Mouse (Mus musculus): ENCODE data around the gene Hcn2. TPM values are rescaled to one million over a fixed set of nuclear protein-coding genes. Genes with fewer than 3 reads are reported as not detected.

Hcn2 gene
- total and polyA plus RNA-seq, 2 experiments, result 0.09 to 0.45 TPM

- Histone ChIP-seq H3K4me3 (ENCODE audit: insufficient read depth, low read depth, low read length) (no peak overlapping the region), H3K9ac (ENCODE audit: low read depth, low read length) (no peak overlapping the region), H3K27me3 (ENCODE audit: control insufficient read depth, insufficient read depth, low read length) (no peaks in the 10 kb centered on the region), H3K4me1 (ENCODE audit: control insufficient read depth, insufficient read depth, low read length) (no peaks in the 10 kb centered on the region; the same call in 1 of the 2 replicates), H3K27ac (replicated peaks; ENCODE audit: insufficient read depth, low read depth, low read length) (no peak overlapping the region), H3K36me3 (ENCODE audit: control insufficient read depth, insufficient read depth, low read length) (no peaks in the 10 kb centered on the region), H3K79me2 (ENCODE audit: control insufficient read depth, insufficient read depth, low read length) (no peaks in the 10 kb centered on the region)
- WGBS, result 58% methylated on average over 7 of the region's 7 CpGs
- DNase-seq (ENCODE audit: extremely low read depth, low read depth, low spot score), result no peak
- TF ChIP-seq POLR2A (IDR thresholded peaks at IDR 0.05; ENCODE audit: extremely low read depth, insufficient read depth, low read length), result no peak
- peak; percentile 29; the same call in 1 of the 2 replicates for TF ChIP-seq CTCF (IDR thresholded peaks at IDR 0.05; ENCODE audit: low read depth, low read length)
Observed at GRCm38 (mm10) chr10:79783050-79783449, 66.6 kb downstream of the Hcn2 start.

- 56% methylated on average over 27 of the region's 27 CpGs for WGBS
- no peaks in the 10 kb centered on the region; the same call in 1 of the 2 replicates for H3K4me1 ChIP-seq (ENCODE audit: control insufficient read depth, insufficient read depth, low read length)
- peak; percentile 47; the same call in 1 of the 2 replicates for TF ChIP-seq CTCF (IDR thresholded peaks at IDR 0.05; ENCODE audit: low read depth, low read length)
- TF ChIP-seq POLR2A (IDR thresholded peaks at IDR 0.05; ENCODE audit: extremely low read depth, insufficient read depth, low read length), result no peak
- no peak overlapping the region for H3K4me3 ChIP-seq (ENCODE audit: insufficient read depth, low read depth, low read length)
- no peak for DNase-seq (ENCODE audit: extremely low read depth, low read depth, low spot score)
- no peak overlapping the region for H3K9ac ChIP-seq (ENCODE audit: low read depth, low read length)
- H3K79me2 ChIP-seq (ENCODE audit: control insufficient read depth, insufficient read depth, low read length), result no peaks in the 10 kb centered on the region
- H3K27me3 ChIP-seq (ENCODE audit: control insufficient read depth, insufficient read depth, low read length), result no peaks in the 10 kb centered on the region
- no peaks in the 10 kb centered on the region for H3K36me3 ChIP-seq (ENCODE audit: control insufficient read depth, insufficient read depth, low read length)
- H3K27ac ChIP-seq (replicated peaks; ENCODE audit: insufficient read depth, low read depth, low read length), result no peak overlapping the region
Observed at GRCm38 (mm10) chr10:79783920-79784800, 67.7 kb downstream of the Hcn2 start.

Other genes with a start within 250 kb of the Hcn2 start
- not detected in 2 replicates for gene Vmn2r83, start 247.9 kb upstream of the Hcn2 start, total RNA-seq (2014; rRNA removed)
- not detected in 2 replicates for gene Vmn2r83, start 247.9 kb upstream of the Hcn2 start, polyA plus RNA-seq (2012; rRNA removed)
- 16.2 and 32.2 TPM in 2 replicates for gene Plpp2, start 182.8 kb upstream of the Hcn2 start, total RNA-seq (2014; rRNA removed)
- gene Plpp2, start 182.8 kb upstream of the Hcn2 start, polyA plus RNA-seq (2012; rRNA removed), result 29.9 and 33.7 TPM in 2 replicates
- 5.9 and 8.2 TPM in 2 replicates for gene Mier2, start 161.4 kb upstream of the Hcn2 start, total RNA-seq (2014; rRNA removed)
- gene Mier2, start 161.4 kb upstream of the Hcn2 start, polyA plus RNA-seq (2012; rRNA removed), result 22.2 and 35.3 TPM in 2 replicates
- not detected in 2 replicates for gene Theg, start 129.3 kb upstream of the Hcn2 start, total RNA-seq (2014; rRNA removed)
- gene Theg, start 129.3 kb upstream of the Hcn2 start, polyA plus RNA-seq (2012; rRNA removed), result not detected in 2 replicates
- not detected in 2 replicates for gene C2cd4c, start 102.6 kb upstream of the Hcn2 start, total RNA-seq (2014; rRNA removed)
- 0.06 and 0.10 TPM in 2 replicates for gene C2cd4c, start 102.6 kb upstream of the Hcn2 start, polyA plus RNA-seq (2012; rRNA removed)
- 0.07 and 0.09 TPM in 2 replicates for gene Shc2, start 78.7 kb upstream of the Hcn2 start, total RNA-seq (2014; rRNA removed)
- 0.07 and 0.10 TPM in 2 replicates for gene Shc2, start 78.7 kb upstream of the Hcn2 start, polyA plus RNA-seq (2012; rRNA removed)
- gene Odf3l2, start 70.9 kb upstream of the Hcn2 start, total RNA-seq (2014; rRNA removed), result not detected in 2 replicates
- not detected in 2 replicates for gene Odf3l2, start 70.9 kb upstream of the Hcn2 start, polyA plus RNA-seq (2012; rRNA removed)
- gene Madcam1, start 52.1 kb upstream of the Hcn2 start, total RNA-seq (2014; rRNA removed), result 0.60 TPM in 1 of 2 replicates, not detected in the other
- gene Madcam1, start 52.1 kb upstream of the Hcn2 start, polyA plus RNA-seq (2012; rRNA removed), result not detected in 2 replicates
- gene Tpgs1, start 47.3 kb upstream of the Hcn2 start, total RNA-seq (2014; rRNA removed), result 18.2 and 24.4 TPM in 2 replicates
- 48.5 and 58.9 TPM in 2 replicates for gene Tpgs1, start 47.3 kb upstream of the Hcn2 start, polyA plus RNA-seq (2012; rRNA removed)
- 82.1 and 91.1 TPM in 2 replicates for gene Cdc34, start 34.4 kb upstream of the Hcn2 start, total RNA-seq (2014; rRNA removed)
- gene Cdc34, start 34.4 kb upstream of the Hcn2 start, polyA plus RNA-seq (2012; rRNA removed), result 215 and 222 TPM in 2 replicates
- gene Gzmm, start 27.6 kb upstream of the Hcn2 start, total RNA-seq (2014; rRNA removed), result 0.09 and 0.34 TPM in 2 replicates
- 0.09 and 0.37 TPM in 2 replicates for gene Gzmm, start 27.6 kb upstream of the Hcn2 start, polyA plus RNA-seq (2012; rRNA removed)
- 652 and 839 TPM in 2 replicates for gene Bsg, start 12.1 kb upstream of the Hcn2 start, total RNA-seq (2014; rRNA removed)
- 523 and 643 TPM in 2 replicates for gene Bsg, start 12.1 kb upstream of the Hcn2 start, polyA plus RNA-seq (2012; rRNA removed)
- gene Polrmt, start 29.9 kb downstream of the Hcn2 start, total RNA-seq (2014; rRNA removed), result 7.7 and 12.8 TPM in 2 replicates
- gene Polrmt, start 29.9 kb downstream of the Hcn2 start, polyA plus RNA-seq (2012; rRNA removed), result 32.7 and 42.4 TPM in 2 replicates
- gene Fgf22, start 38.4 kb downstream of the Hcn2 start, total RNA-seq (2014; rRNA removed), result not detected in 2 replicates
- gene Fgf22, start 38.4 kb downstream of the Hcn2 start, polyA plus RNA-seq (2012; rRNA removed), result not detected in 2 replicates
- gene Rnf126, start 50.3 kb downstream of the Hcn2 start, total RNA-seq (2014; rRNA removed), result 7.6 and 11.7 TPM in 2 replicates
- 65.1 and 70.6 TPM in 2 replicates for gene Rnf126, start 50.3 kb downstream of the Hcn2 start, polyA plus RNA-seq (2012; rRNA removed)
- 0.09 and 0.27 TPM in 2 replicates for gene Fstl3, start 60.6 kb downstream of the Hcn2 start, total RNA-seq (2014; rRNA removed)
- gene Fstl3, start 60.6 kb downstream of the Hcn2 start, polyA plus RNA-seq (2012; rRNA removed), result 0.18 and 0.60 TPM in 2 replicates
- not detected in 2 replicates for gene Prss57, start 74.3 kb downstream of the Hcn2 start, total RNA-seq (2014; rRNA removed)
- not detected in 2 replicates for gene Prss57, start 74.3 kb downstream of the Hcn2 start, polyA plus RNA-seq (2012; rRNA removed)
- 0.81 and 0.92 TPM in 2 replicates for gene Palm, start 76.9 kb downstream of the Hcn2 start, total RNA-seq (2014; rRNA removed)
- 1.9 and 3.0 TPM in 2 replicates for gene Palm, start 76.9 kb downstream of the Hcn2 start, polyA plus RNA-seq (2012; rRNA removed)
- gene Misp, start 104.4 kb downstream of the Hcn2 start, total RNA-seq (2014; rRNA removed), result 0.18 and 0.40 TPM in 2 replicates
- 0.16 and 0.51 TPM in 2 replicates for gene Misp, start 104.4 kb downstream of the Hcn2 start, polyA plus RNA-seq (2012; rRNA removed)
- 43.9 and 86.1 TPM in 2 replicates for gene Ptbp1, start 137.8 kb downstream of the Hcn2 start, total RNA-seq (2014; rRNA removed)
- 77.6 and 103 TPM in 2 replicates for gene Ptbp1, start 137.8 kb downstream of the Hcn2 start, polyA plus RNA-seq (2012; rRNA removed)
- 0.40 TPM in 1 of 2 replicates, not detected in the other for gene Prtn3, start 157.8 kb downstream of the Hcn2 start, total RNA-seq (2014; rRNA removed)
- 0.20 and 1.1 TPM in 2 replicates for gene Prtn3, start 157.8 kb downstream of the Hcn2 start, polyA plus RNA-seq (2012; rRNA removed)
- under 0.01 TPM in 1 of 2 replicates, not detected in the other for gene Plppr3, start 158.0 kb downstream of the Hcn2 start, total RNA-seq (2014; rRNA removed)
- 0.38 and 0.47 TPM in 2 replicates for gene Plppr3, start 158.0 kb downstream of the Hcn2 start, polyA plus RNA-seq (2012; rRNA removed)
- 0.20 TPM in 1 of 2 replicates, not detected in the other for gene Elane, start 169.6 kb downstream of the Hcn2 start, total RNA-seq (2014; rRNA removed)
- gene Elane, start 169.6 kb downstream of the Hcn2 start, polyA plus RNA-seq (2012; rRNA removed), result 0.12 and 0.15 TPM in 2 replicates
- 5.7 and 11.3 TPM in 2 replicates for gene Cfd, start 174.2 kb downstream of the Hcn2 start, total RNA-seq (2014; rRNA removed)
- gene Cfd, start 174.2 kb downstream of the Hcn2 start, polyA plus RNA-seq (2012; rRNA removed), result 0.37 and 0.98 TPM in 2 replicates
- 5.9 and 8.2 TPM in 2 replicates for gene Med16, start 192.3 kb downstream of the Hcn2 start, total RNA-seq (2014; rRNA removed)
- 29.9 and 30.6 TPM in 2 replicates for gene Med16, start 192.3 kb downstream of the Hcn2 start, polyA plus RNA-seq (2012; rRNA removed)
- not detected in 2 replicates for gene Gm26602, start 194.2 kb downstream of the Hcn2 start, total RNA-seq (2014; rRNA removed)
- not detected in 2 replicates for gene Gm26602, start 194.2 kb downstream of the Hcn2 start, polyA plus RNA-seq (2012; rRNA removed)
- gene Kiss1r, start 200.3 kb downstream of the Hcn2 start, total RNA-seq (2014; rRNA removed), result 0.18 and 0.60 TPM in 2 replicates
- 1.5 and 1.9 TPM in 2 replicates for gene Kiss1r, start 200.3 kb downstream of the Hcn2 start, polyA plus RNA-seq (2012; rRNA removed)
- gene R3hdm4, start 204.6 kb downstream of the Hcn2 start, total RNA-seq (2014; rRNA removed), result 12.4 and 15.5 TPM in 2 replicates
- 78.8 and 80.0 TPM in 2 replicates for gene R3hdm4, start 204.6 kb downstream of the Hcn2 start, polyA plus RNA-seq (2012; rRNA removed)
- gene Arid3a, start 210.4 kb downstream of the Hcn2 start, total RNA-seq (2014; rRNA removed), result 0.37 and 0.74 TPM in 2 replicates
- 0.69 and 1.7 TPM in 2 replicates for gene Arid3a, start 210.4 kb downstream of the Hcn2 start, polyA plus RNA-seq (2012; rRNA removed)
- gene Wdr18, start 243.5 kb downstream of the Hcn2 start, total RNA-seq (2014; rRNA removed), result 24.8 TPM in 2 replicates
- gene Wdr18, start 243.5 kb downstream of the Hcn2 start, polyA plus RNA-seq (2012; rRNA removed), result 59.8 and 63.3 TPM in 2 replicates

All from liver, adult 2 months (tissue).